Mouse (Mus musculus): ENCODE results near the gene Macrod1.

DNA sequence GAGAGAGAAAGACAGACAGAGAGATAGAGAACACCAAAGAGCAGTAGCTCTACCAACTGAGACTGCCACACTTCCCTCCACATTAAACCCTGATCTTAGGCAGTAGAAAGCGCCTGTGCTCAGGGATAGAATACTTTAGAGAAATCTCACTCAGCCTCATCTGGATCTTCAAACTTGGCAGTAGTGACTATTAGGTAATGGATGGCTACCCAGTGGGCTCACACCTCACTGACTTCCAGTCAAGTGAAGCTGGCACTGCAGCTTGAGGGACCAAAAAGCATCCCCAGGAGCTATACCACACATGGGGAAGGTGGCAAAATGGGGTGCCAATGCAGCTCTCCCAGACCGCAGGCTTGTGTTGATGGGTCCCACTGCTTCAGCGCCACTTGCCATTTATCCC, 167.6 kb downstream of the Macrod1 start:
- TF ChIP-seq CTCF (IDR thresholded peaks at IDR 0.05; ENCODE audit: low read depth, low read length) = no peak
- TF ChIP-seq POLR2A (IDR thresholded peaks at IDR 0.05; ENCODE audit: borderline replicate concordance, low read depth, low read length) = no peak

Measured in bone marrow macrophage, adult 2 months (primary cell).